Mouse (Mus musculus) liver, adult 2 months (tissue): ENCODE results near the gene C1qtnf12.

Experiments
- CTCF ChIP-seq: fragments of 200-500 bp; IDR thresholded peaks from 2 replicates; pipeline ENCODE4 v1.5.1; 2011; ENCODE audit warnings: low read depth, low read length, control low read depth
- POLR2A ChIP-seq: fragments of 200-500 bp; IDR thresholded peaks from 2 replicates; pipeline ENCODE4 v1.6.1; 2011; ENCODE audit warnings: low read length, control low read depth; ENCODE audit not compliant: insufficient read depth; ENCODE audit errors: extremely low read depth

DNA sequence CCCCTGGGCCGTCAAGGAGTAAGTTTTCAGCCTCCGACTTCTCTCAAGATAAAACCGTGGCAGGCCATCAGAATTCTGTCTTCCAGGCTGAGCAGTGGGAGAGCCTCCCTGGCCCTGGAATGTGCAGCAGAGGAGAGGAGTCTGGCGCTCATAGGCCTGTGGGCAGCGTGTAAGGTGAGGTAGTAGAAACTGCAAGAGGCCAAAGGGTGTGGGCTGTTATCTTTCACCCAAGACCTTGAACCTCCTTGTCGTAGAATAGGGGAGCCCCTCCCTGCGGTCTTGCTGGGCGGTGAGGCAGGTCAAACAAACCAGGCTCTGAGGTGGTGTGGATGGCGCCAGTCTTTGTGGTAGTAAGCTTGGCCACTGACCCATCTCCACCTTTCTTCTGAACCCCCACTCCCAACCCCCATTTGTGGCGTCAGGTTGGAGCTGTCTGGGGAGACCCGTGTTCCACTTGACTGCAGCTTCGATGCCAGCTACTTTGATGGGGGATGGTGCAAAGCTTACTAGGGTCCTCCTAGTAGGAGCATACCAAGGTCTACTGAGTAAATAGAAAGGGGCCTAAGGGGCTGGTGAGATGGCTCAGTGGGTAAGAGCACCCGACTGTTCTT is 7.0 kb downstream of the C1qtnf12 start:
- TF ChIP-seq POLR2A (no peak), CTCF (no peak)
